16 mouse cellular contexts compared by ENCODE assay signal in the genomic region with DNA sequence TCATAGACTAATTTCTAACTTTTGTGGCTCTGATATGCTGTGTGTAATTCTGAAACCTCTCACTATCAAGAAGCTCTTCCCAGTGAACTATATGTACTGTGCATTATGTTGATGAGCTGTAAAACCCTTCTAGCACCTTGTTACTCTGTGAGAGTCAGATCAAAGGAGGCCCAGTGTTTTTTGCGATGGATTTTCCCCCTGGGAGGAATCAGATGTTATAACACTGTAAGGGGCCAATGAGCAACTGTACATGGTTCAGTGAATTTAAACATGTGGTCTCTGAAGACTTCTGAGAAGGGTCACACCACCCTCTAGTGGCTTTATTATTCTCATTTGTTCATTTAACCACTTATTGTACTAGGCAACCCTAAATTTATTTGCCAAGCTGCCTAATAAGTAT. TPM values are rescaled to one million over a fixed set of nuclear protein-coding genes. Genes with fewer than 3 reads are reported as not detected.
A peak's percentile ranks its signal among the peaks of the same experiment; 100 is the strongest.
DNase-seq lines count a peak whose midpoint lies in the region; ATAC-seq lines count a peak whose summit lies in the region.
"Had no signal": no experiment of that assay in that cellular context is flagged by ENCODE, and none has a peak within 500 bp of the region (broad histone marks: within the 10 kb centered on the region; RNA-seq: fewer than 3 reads in every experiment).

No protein-coding gene starts in this region.

- ATAC-seq in kidney, embryonic 16.5 days (ENCODE audit: low FRiP score, low TSS enrichment): 0 out of 2 replicates have a peak, but pooled peaks have one; percentile 23

- no peak overlapping the region for H3K4me2 ChIP-seq in kidney, embryonic 16.5 days (replicated peaks; ENCODE audit: low read depth, low read length)
- H3K4me2 ChIP-seq: heart, embryonic 15.5 days; hindbrain, embryonic 12.5 days; kidney, embryonic 15.5 days; liver, embryonic 15.5 days had no signal

- no peaks in the 10 kb centered on the region for H3K4me1 ChIP-seq in kidney, embryonic 16.5 days (ENCODE audit: insufficient read depth, low read length)
- H3K4me1 ChIP-seq: heart, embryonic 15.5 days; hindbrain, embryonic 12.5 days; kidney, embryonic 15.5 days; liver, embryonic 15.5 days had no signal

- H3K27ac ChIP-seq in kidney, embryonic 16.5 days (ENCODE audit: low read length): no peak overlapping the region
- H3K27ac ChIP-seq: heart, embryonic 15.5 days; hindbrain, embryonic 12.5 days; kidney, embryonic 15.5 days; liver, embryonic 15.5 days had no signal

- H3K9me3 ChIP-seq in kidney, embryonic 16.5 days (ENCODE audit: low read length): no peaks in the 10 kb centered on the region
- H3K9me3 ChIP-seq: heart, embryonic 15.5 days; hindbrain, embryonic 12.5 days; kidney, embryonic 15.5 days; liver, embryonic 15.5 days had no signal

- 3% methylated on average over 1 of the region's 1 CpGs for WGBS in kidney, embryonic 16.5 days

- no peak for DNase-seq in kidney, postnatal 10 days
- DNase-seq in spleen, postnatal 36 days (ENCODE audit: low spot score in 2 of 2): peak; percentile 59 to 72
- no peak for DNase-seq in spleen, adult 12 weeks (ENCODE audit: low spot score)
- peak; percentile 1 for DNase-seq in brain, adult 2 months (ENCODE audit: low read depth, low spot score)
- no peak for DNase-seq in urinary bladder, postnatal 36 days (ENCODE audit: low spot score in 2 of 2)
- no peak for DNase-seq in thymus, postnatal 4 days
- DNase-seq: adrenal gland, postnatal 36 days; cerebellum, adult 11 months; left cerebral cortex, postnatal 4 days; thymus, postnatal 14 days had no signal

- H3K4me3 ChIP-seq in kidney, embryonic 16.5 days (ENCODE audit: low read length): no peak overlapping the region
- H3K4me3 ChIP-seq: heart, embryonic 15.5 days; hindbrain, embryonic 12.5 days; kidney, embryonic 15.5 days; liver, embryonic 15.5 days had no signal

- no peaks in the 10 kb centered on the region for H3K27me3 ChIP-seq in kidney, embryonic 16.5 days (ENCODE audit: insufficient read depth, low read length)
- H3K27me3 ChIP-seq: heart, embryonic 15.5 days; hindbrain, embryonic 12.5 days; kidney, embryonic 15.5 days; liver, embryonic 15.5 days had no signal

- H3K9ac ChIP-seq in kidney, embryonic 16.5 days (replicated peaks; ENCODE audit: low read length): no peak overlapping the region
- H3K9ac ChIP-seq: heart, embryonic 15.5 days; hindbrain, embryonic 12.5 days; kidney, embryonic 15.5 days; liver, embryonic 15.5 days had no signal

- no peaks in the 10 kb centered on the region for H3K36me3 ChIP-seq in kidney, embryonic 16.5 days (ENCODE audit: insufficient read depth, low read length)
- H3K36me3 ChIP-seq: heart, embryonic 15.5 days; hindbrain, embryonic 12.5 days; kidney, embryonic 15.5 days; liver, embryonic 15.5 days had no signal

RNA-seq across cellular contexts. Expression of a gene that starts 50.6 kb away (rescaled TPM):
- polyA plus RNA-seq in kidney, embryonic 16.5 days (2015; fragmentation: Nextera tagmentation; extraction: Ambion mirVana): not detected in 2 replicates
- polyA plus RNA-seq: heart, embryonic 15.5 days; hindbrain, embryonic 12.5 days; kidney, embryonic 15.5 days; liver, embryonic 15.5 days; stomach, embryonic 14.5 days had no signal

Comparison
In these comparisons a context has a peak if more than half of its experiments do, and no peak if none do; other contexts are left out.
1. DNase-seq: peak in spleen, postnatal 36 days (2 of 2) and brain, adult 2 months (single experiment); none in kidney, postnatal 10 days (single experiment), spleen, adult 12 weeks (single experiment), urinary bladder, postnatal 36 days (0 of 2) and thymus, postnatal 4 days (single experiment).